Mouse (Mus musculus) right cerebral cortex, postnatal 14 days (tissue): ENCODE data around the gene Spata31d1d.
"Not testable (repeated sequence)": the region's sequence is repeated elsewhere in the genome, so short reads cannot be mapped to it uniquely, and the experiment has no call there.

Experiments used
- DNase-seq: peaks from one replicate; pipeline ENCODE4 v3.0.0; 2022

The Spata31d1d gene

GRCm38 (mm10) chr13:59731652-59732051 lies at the start of gene Spata31d1d:
Gene Spata31d1d, minus strand, starts transcription at chr13:59731752.
- no peak for DNase-seq

- DNase-seq: not testable (repeated sequence)
Measured at GRCm38 (mm10) chr13:59779744-59780264, 48.3 kb upstream of the Spata31d1d start.

GRCm38 (mm10) chr13:59779213-59779612 lies 47.7 kb upstream of the Spata31d1d start:
- DNase-seq: no peak

- no peak for DNase-seq
Measured at GRCm38 (mm10) chr13:59775168-59775567, 43.6 kb upstream of the Spata31d1d start.

- peak; percentile 74 for DNase-seq
Measured at GRCm38 (mm10) chr13:59771257-59771656, 39.7 kb upstream of the Spata31d1d start.

GRCm38 (mm10) chr13:59770847-59771246 lies 39.3 kb upstream of the Spata31d1d start:
- no peak for DNase-seq

- DNase-seq: peak; percentile 86
Measured at GRCm38 (mm10) chr13:59770164-59770562, 38.6 kb upstream of the Spata31d1d start.

GRCm38 (mm10) chr13:59769296-59770163 lies 38.0 kb upstream of the Spata31d1d start, which contains the start of gene Isca1:
Gene Isca1, minus strand, starts transcription at chr13:59769810.
- DNase-seq: peak; percentile 100

GRCm38 (mm10) chr13:59768531-59768930 lies 37.0 kb upstream of the Spata31d1d start:
- DNase-seq: no peak

GRCm38 (mm10) chr13:59766786-59767515 lies 35.4 kb upstream of the Spata31d1d start:
- DNase-seq: no peak

- no peak for DNase-seq
Measured at GRCm38 (mm10) chr13:59762791-59763190, 31.2 kb upstream of the Spata31d1d start.

GRCm38 (mm10) chr13:59756906-59757305 lies 25.4 kb upstream of the Spata31d1d start:
- no peak for DNase-seq

- DNase-seq: no peak
Measured at GRCm38 (mm10) chr13:59750310-59750709, 18.8 kb upstream of the Spata31d1d start.

GRCm38 (mm10) chr13:59746711-59747110 lies 15.2 kb upstream of the Spata31d1d start, which contains the start of gene 1700014D04Rik:
Gene 1700014D04Rik, minus strand, starts transcription at chr13:59746752.
- peak; percentile 31 for DNase-seq

- no peak for DNase-seq
Measured at GRCm38 (mm10) chr13:59746164-59746563, 14.6 kb upstream of the Spata31d1d start.

GRCm38 (mm10) chr13:59745462-59745861 lies 13.9 kb upstream of the Spata31d1d start:
- no peak for DNase-seq

GRCm38 (mm10) chr13:59741697-59742096 lies 10.1 kb upstream of the Spata31d1d start:
- peak; percentile 27 for DNase-seq

GRCm38 (mm10) chr13:59741096-59741495 lies 9.5 kb upstream of the Spata31d1d start:
- DNase-seq: no peak

GRCm38 (mm10) chr13:59739397-59739796 lies 7.8 kb upstream of the Spata31d1d start:
- DNase-seq: no peak

- no peak for DNase-seq
Measured at GRCm38 (mm10) chr13:59738455-59738854, 6.9 kb upstream of the Spata31d1d start.

GRCm38 (mm10) chr13:59735190-59735589 lies 3.6 kb upstream of the Spata31d1d start:
- no peak for DNase-seq

GRCm38 (mm10) chr13:59734347-59734746 lies 2.8 kb upstream of the Spata31d1d start:
- DNase-seq: not testable (repeated sequence)

- no peak for DNase-seq
Measured at GRCm38 (mm10) chr13:59733936-59734335, 2.4 kb upstream of the Spata31d1d start.
